Mouse (Mus musculus) intestine, embryonic 14.5 days (tissue): ENCODE measurements around the gene Gbp8. TPM values are rescaled to one million over a fixed set of nuclear protein-coding genes. Genes with fewer than 3 reads are reported as not detected.
"Not testable (repeated sequence)": the region's sequence is repeated elsewhere in the genome, so short reads cannot be mapped to it uniquely, and the experiment has no call there.

Experiments used
- ATAC-seq: fragments of 200-750 bp; cut with Nextera tagmentation; replicated peaks from 2 replicates; pipeline ENCODE4 v1.8.0; 2017; ENCODE audit warnings: low read depth, moderate number of reproducible peaks, moderate TSS enrichment, moderate library complexity; ENCODE audit not compliant: low FRiP score, low TSS enrichment
- DNase-seq: peaks from one replicate; pipeline ENCODE4 v3.0.0-alpha.2; 2018; ENCODE audit warnings: low spot score
- H3K27ac ChIP-seq: fragments of 300-500 bp; sonication (generic); 2 replicates; pipeline ENCODE4 v1.5.1; 2014; ENCODE audit warnings: low read depth, mild to moderate bottlenecking, control low read depth
- H3K27me3 ChIP-seq: fragments of 300-500 bp; sonication (generic); replicated peaks from 2 replicates; pipeline ENCODE4 v1.6.1; 2014; ENCODE audit warnings: low read length, control low read depth; ENCODE audit not compliant: control insufficient read depth, insufficient read depth
- H3K36me3 ChIP-seq: fragments of 300-500 bp; sonication (generic); 2 replicates; pipeline ENCODE4 v1.6.1; 2014; ENCODE audit warnings: low read length, control low read depth; ENCODE audit not compliant: control insufficient read depth, insufficient read depth
- H3K4me1 ChIP-seq: fragments of 300-500 bp; sonication (generic); replicated peaks from 2 replicates; pipeline ENCODE4 v1.6.1; 2014; ENCODE audit warnings: low read length, control low read depth, mixed read lengths; ENCODE audit not compliant: control insufficient read depth, insufficient read depth
- H3K4me2 ChIP-seq: fragments of 300-500 bp; sonication (generic); 2 replicates; pipeline ENCODE4 v1.6.1; 2014; ENCODE audit warnings: low read length
- H3K4me3 ChIP-seq: fragments of 300-500 bp; sonication (generic); 2 replicates; pipeline ENCODE4 v1.5.1; 2014; ENCODE audit warnings: low read depth, low read length, control low read depth, mixed read lengths
- H3K9ac ChIP-seq: fragments of 300-500 bp; sonication (generic); 2 replicates; pipeline ENCODE4 v1.6.1; 2014; ENCODE audit warnings: mild to moderate bottlenecking, low read length
- H3K9me3 ChIP-seq: fragments of 300-500 bp; sonication (generic); 2 replicates; pipeline ENCODE4 v1.6.1; 2016; ENCODE audit warnings: low read length, control low read depth; ENCODE audit not compliant: control insufficient read depth
- WGBS: fragments of 180-500 bp; shearing (Covaris S2); extraction: QIAGEN DNeasy Blood & Tissue Kit; methylation state at CpG from one replicate; pipeline ENCODE4 v1.1.7; 2014; 5-methylcytosine and 5-hydroxymethylcytosine counted together
- polyA plus RNA-seq: library from polyadenylated mRNA; unstranded; fragments of >200 nt; fragmentation: Nextera tagmentation; extraction: Ambion mirVana; gene quantifications from 2 replicates; pipeline ENCODE4 v1.2.1, GENCODE M21; 2014

The Gbp8 gene
- polyA plus RNA-seq, 1 experiment from 2014 or later, result 1.6 TPM

DNA sequence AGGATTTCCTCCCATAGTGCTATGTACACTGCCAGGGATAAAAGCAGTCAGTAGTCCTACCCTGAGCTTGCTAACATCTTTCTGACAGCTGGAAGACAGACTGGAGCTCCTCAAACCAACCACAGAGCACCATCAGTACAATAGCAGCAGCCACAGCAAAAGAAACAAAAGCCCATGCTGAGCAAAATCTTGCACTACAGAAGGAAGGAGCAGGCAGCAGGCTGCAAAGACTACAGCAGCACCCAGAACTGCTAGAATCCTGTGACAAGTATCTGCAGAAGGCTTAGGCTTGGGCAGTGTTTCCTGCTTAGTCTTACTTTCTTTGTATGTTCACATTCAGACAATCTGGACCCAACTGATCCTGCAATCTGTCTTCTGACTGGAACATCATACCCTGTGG is 71.0 kb downstream of the Gbp8 start:
- H3K9me3 ChIP-seq, H3K4me3 ChIP-seq, H3K27me3 ChIP-seq, H3K4me2 ChIP-seq, ATAC-seq, H3K36me3 ChIP-seq, DNase-seq, H3K4me1 ChIP-seq, H3K27ac ChIP-seq, H3K9ac ChIP-seq: not testable (repeated sequence)

DNA sequence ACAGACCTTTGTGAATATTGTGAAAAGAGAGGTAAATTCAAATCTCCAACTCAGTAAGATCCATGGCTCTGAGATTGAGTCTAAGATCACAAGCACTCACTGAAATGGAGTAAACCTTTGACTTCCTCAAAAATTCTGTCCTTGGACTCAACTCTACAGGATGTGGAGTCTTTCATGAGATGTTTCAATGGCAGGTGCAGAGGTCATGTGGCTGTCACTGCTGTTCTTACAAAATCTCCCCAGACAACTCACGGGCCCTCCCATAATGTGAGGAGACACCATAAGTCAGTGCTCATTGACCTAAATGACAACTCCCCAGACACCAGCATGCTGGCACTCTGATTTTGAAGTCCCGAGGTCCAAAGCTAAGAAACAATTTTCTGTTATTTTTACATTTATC is 74.9 kb downstream of the Gbp8 start:
- not testable (repeated sequence) for H3K4me3 ChIP-seq, H3K4me2 ChIP-seq, H3K27me3 ChIP-seq, H3K4me1 ChIP-seq, H3K36me3 ChIP-seq, H3K27ac ChIP-seq, H3K9ac ChIP-seq, H3K9me3 ChIP-seq, ATAC-seq, DNase-seq
- 72% methylated on average over 2 of the region's 2 CpGs for WGBS

DNA sequence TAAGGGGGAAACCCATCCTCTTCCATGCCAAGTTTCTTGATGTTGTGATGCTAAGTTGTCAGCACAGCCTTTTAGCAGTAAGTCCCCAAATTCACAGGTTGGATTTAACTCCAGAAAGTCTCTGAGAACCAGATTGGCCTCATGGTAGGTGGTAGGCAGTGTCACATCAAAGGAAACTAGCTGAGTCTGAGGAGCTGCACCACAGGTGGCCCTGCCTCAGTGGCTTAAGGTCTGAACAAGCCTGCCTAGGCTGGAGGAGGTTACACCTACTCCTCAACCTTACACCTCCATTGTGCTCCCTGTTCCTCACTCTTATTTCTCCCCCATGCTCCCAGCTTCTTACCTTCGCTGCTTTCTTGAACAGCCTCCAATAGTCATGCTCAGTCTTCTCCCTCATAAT is 76.0 kb downstream of the Gbp8 start:
- H3K4me1 ChIP-seq, result no peaks in the 10 kb centered on the region
- 67% methylated on average over 1 of the region's 1 CpGs for WGBS
- H3K27me3 ChIP-seq, result no peaks in the 10 kb centered on the region
- no peak overlapping the region for H3K27ac ChIP-seq
- no peaks in the 10 kb centered on the region for H3K36me3 ChIP-seq
- no peak for DNase-seq
- no peaks in the 10 kb centered on the region for H3K9me3 ChIP-seq
- no peak overlapping the region for H3K4me2 ChIP-seq
- no peak overlapping the region for H3K4me3 ChIP-seq
- no peak overlapping the region for H3K9ac ChIP-seq
- no peak for ATAC-seq

GRCm38 (mm10) chr5:105062403-105062802 is 76.9 kb downstream of the Gbp8 start:
- not testable (repeated sequence) for H3K27me3 ChIP-seq, H3K4me3 ChIP-seq, H3K4me1 ChIP-seq, H3K27ac ChIP-seq, H3K9ac ChIP-seq, H3K9me3 ChIP-seq, ATAC-seq, H3K36me3 ChIP-seq, H3K4me2 ChIP-seq, DNase-seq
- 50% methylated on average over 2 of the region's 2 CpGs for WGBS

DNA sequence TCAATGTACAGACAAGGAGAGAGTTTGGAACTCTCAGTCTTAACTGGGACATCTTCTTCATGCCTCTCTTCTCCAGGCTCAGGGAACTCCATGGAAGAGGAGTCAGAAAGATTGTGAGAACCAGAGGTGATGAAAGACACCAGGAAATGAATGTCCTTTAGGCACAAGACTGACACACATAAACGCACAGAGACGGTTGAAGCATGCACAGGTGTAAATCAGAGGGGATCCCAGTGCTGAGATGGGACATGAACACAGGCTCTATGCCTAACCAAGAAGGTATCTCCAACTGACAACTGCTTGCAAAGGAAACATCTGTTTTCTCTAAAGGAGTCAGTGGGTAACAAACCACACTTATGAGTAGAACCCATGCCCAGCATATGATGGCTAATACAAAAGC is 79.1 kb downstream of the Gbp8 start:
- 87% methylated on average over 2 of the region's 2 CpGs for WGBS
- H3K9me3 ChIP-seq, result no peaks in the 10 kb centered on the region
- H3K27ac ChIP-seq, result no peak overlapping the region
- H3K4me1 ChIP-seq, result no peaks in the 10 kb centered on the region
- H3K36me3 ChIP-seq, result no peaks in the 10 kb centered on the region
- H3K4me2 ChIP-seq, result no peak overlapping the region
- ATAC-seq, result no peak
- H3K9ac ChIP-seq, result no peak overlapping the region
- H3K27me3 ChIP-seq, result no peaks in the 10 kb centered on the region
- no peak overlapping the region for H3K4me3 ChIP-seq
- no peak for DNase-seq

GRCm38 (mm10) chr5:105055279-105055678 is 84.1 kb downstream of the Gbp8 start:
- Histone ChIP-seq H3K27me3 (no peaks in the 10 kb centered on the region), H3K4me2 (no peak overlapping the region), H3K4me3 (no peak overlapping the region), H3K36me3 (no peaks in the 10 kb centered on the region), H3K4me1 (no peaks in the 10 kb centered on the region), H3K27ac (no peak overlapping the region), H3K9me3 (no peaks in the 10 kb centered on the region), H3K9ac (no peak overlapping the region)
- ATAC-seq (no peak), DNase-seq (no peak)
- 90% methylated on average over 2 of the region's 2 CpGs for WGBS

DNA sequence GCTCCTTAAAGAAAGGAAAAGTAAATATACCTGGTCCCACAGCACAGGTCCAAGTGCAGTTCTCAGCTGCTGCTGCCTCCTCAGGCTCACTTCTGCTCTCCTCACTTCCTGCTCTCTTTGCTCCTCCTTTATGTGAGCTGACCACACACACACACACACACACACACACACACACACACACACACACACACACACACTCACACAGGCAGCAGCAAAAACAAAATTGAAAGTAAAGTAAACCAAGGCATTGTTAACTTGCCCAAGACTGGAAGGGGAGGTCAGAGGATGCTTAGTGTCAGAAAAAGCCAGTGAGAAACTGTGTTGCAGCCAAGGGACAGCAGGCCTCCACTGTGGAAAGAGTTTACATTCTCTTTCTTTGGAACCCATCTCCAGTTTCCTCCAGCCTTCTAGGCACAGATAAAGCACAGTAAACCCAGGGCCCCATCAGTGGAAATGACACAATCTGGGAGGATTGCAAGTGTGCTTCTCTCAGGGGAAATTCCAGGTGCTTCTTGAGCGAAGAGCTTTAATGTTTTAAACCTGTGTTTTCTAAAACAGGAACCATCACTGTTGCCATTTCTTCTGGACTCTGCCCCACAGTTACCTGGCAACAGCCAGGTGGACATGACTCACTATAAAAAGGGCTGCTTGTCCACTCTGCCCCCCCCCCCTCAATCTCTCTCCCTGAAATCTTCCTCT is 85.7 kb downstream of the Gbp8 start:
- not testable (repeated sequence) for DNase-seq, ATAC-seq, H3K27ac ChIP-seq, H3K9ac ChIP-seq, H3K36me3 ChIP-seq, H3K27me3 ChIP-seq, H3K9me3 ChIP-seq, H3K4me1 ChIP-seq, H3K4me2 ChIP-seq, H3K4me3 ChIP-seq
- WGBS, result 50% methylated on average over 1 of the region's 1 CpGs

GRCm38 (mm10) chr5:105032362-105032761 is 107.0 kb downstream of the Gbp8 start:
- ATAC-seq (no peak), DNase-seq (no peak)
- H3K4me2 ChIP-seq, result no peak overlapping the region
- H3K9ac ChIP-seq, result no peak overlapping the region
- H3K36me3 ChIP-seq, result no peaks in the 10 kb centered on the region
- 79% methylated on average over 2 of the region's 2 CpGs for WGBS
- H3K27me3 ChIP-seq, result no peaks in the 10 kb centered on the region
- no peaks in the 10 kb centered on the region for H3K4me1 ChIP-seq
- no peak overlapping the region for H3K4me3 ChIP-seq
- no peaks in the 10 kb centered on the region for H3K9me3 ChIP-seq
- H3K27ac ChIP-seq, result no peak overlapping the region

GRCm38 (mm10) chr5:105012551-105012950 is 126.8 kb downstream of the Gbp8 start:
- no peak overlapping the region for H3K27ac ChIP-seq
- no peak overlapping the region for H3K9ac ChIP-seq
- no peak for DNase-seq
- H3K4me3 ChIP-seq, result no peak overlapping the region
- no peaks in the 10 kb centered on the region for H3K9me3 ChIP-seq
- no peaks in the 10 kb centered on the region for H3K27me3 ChIP-seq
- no peak overlapping the region for H3K4me2 ChIP-seq
- ATAC-seq, result no peak
- H3K4me1 ChIP-seq, result no peaks in the 10 kb centered on the region
- H3K36me3 ChIP-seq, result no peaks in the 10 kb centered on the region
- 90% methylated on average over 1 of the region's 1 CpGs for WGBS
